19 mouse cellular contexts compared by ENCODE assay signal in genomic region chr2:172607710-172608109, GRCm38 (mm10). TPM values are rescaled to one million over a fixed set of nuclear protein-coding genes. Genes with fewer than 3 reads are reported as not detected.
DNase-seq lines count a peak whose midpoint lies in the region; ATAC-seq and TF ChIP-seq lines count a peak whose summit lies in the region.
"Had no signal": no experiment of that assay in that cellular context is flagged by ENCODE, and none has a peak within 500 bp of the region (broad histone marks: within the 10 kb centered on the region; RNA-seq: fewer than 3 reads in every experiment).

No protein-coding gene starts in this region.

- no peak overlapping the region for H3K9ac ChIP-seq in midbrain, postnatal 0 days (replicated peaks; ENCODE audit: low read length, poor library complexity, severe bottlenecking)
- H3K9ac ChIP-seq in ES-Bruce4 (ENCODE audit: low read depth, poor library complexity, severe bottlenecking), result no peak overlapping the region
- H3K9ac ChIP-seq: embryonic facial prominence, embryonic 12.5 days; neural tube, embryonic 13.5 days had no signal

- H3K27me3 ChIP-seq in midbrain, embryonic 10.5 days (ENCODE audit: low read depth, poor library complexity, severe bottlenecking), result peaks cover 6% of the 10 kb centered on the region
- H3K27me3 ChIP-seq in midbrain, postnatal 0 days (ENCODE audit: insufficient read depth, low read length), result peaks cover 4% of the 10 kb centered on the region; the same call in 1 of the 2 replicates
- no peaks in the 10 kb centered on the region for H3K27me3 ChIP-seq in ES-Bruce4 (ENCODE audit: control insufficient read depth, insufficient read depth, low read length, poor library complexity, severe bottlenecking)
- H3K27me3 ChIP-seq: embryonic facial prominence, embryonic 12.5 days had no signal

- TF ChIP-seq POLR2A in ES-Bruce4 (IDR thresholded peaks at IDR 0.05; ENCODE audit: insufficient read depth, low read length), result peak; percentile 10

- 77% methylated on average over 11 of the region's 11 CpGs for WGBS in midbrain, embryonic 10.5 days
- WGBS in midbrain, postnatal 0 days, result 83% methylated on average over 11 of the region's 11 CpGs

- no peak overlapping the region for H3K4me2 ChIP-seq in midbrain, postnatal 0 days (ENCODE audit: low read depth, low read length, poor library complexity, severe bottlenecking)
- H3K4me2 ChIP-seq: embryonic facial prominence, embryonic 12.5 days; neural tube, embryonic 13.5 days had no signal

- no peak for TF ChIP-seq EP300 in ES-Bruce4 (IDR thresholded peaks at IDR 0.05; ENCODE audit: insufficient read depth, low read depth, low read length)

- H3K9me3 ChIP-seq in midbrain, embryonic 10.5 days (replicated peaks), result no peaks in the 10 kb centered on the region
- no peaks in the 10 kb centered on the region for H3K9me3 ChIP-seq in midbrain, postnatal 0 days (ENCODE audit: low read length)
- no peaks in the 10 kb centered on the region for H3K9me3 ChIP-seq in ES-Bruce4 (replicated peaks; ENCODE audit: control insufficient read depth, insufficient read depth, low read length, poor library complexity, severe bottlenecking)
- H3K9me3 ChIP-seq: embryonic facial prominence, embryonic 12.5 days; neural tube, embryonic 13.5 days had no signal

- DNase-seq in heart, adult 11 months, result peak; percentile 78
- no peak for DNase-seq in heart, postnatal 4 days
- no peak for DNase-seq in midbrain, embryonic 10.5 days (ENCODE audit: low spot score)
- no peak for DNase-seq in midbrain, postnatal 0 days (ENCODE audit: low spot score)
- DNase-seq in induced T-regulatory cell, adult 2 months (ENCODE audit: low read depth), result peak; percentile 1
- no peak for DNase-seq in frontal cortex, postnatal 14 days (ENCODE audit: low spot score in 2 of 2)
- DNase-seq: cerebellum, adult 9-11 months; heart, postnatal 10 days; kidney, postnatal 4 days; layer of hippocampus, postnatal 36 days; thymus, adult 18-20 months had no signal

- H3K36me3 ChIP-seq in midbrain, embryonic 10.5 days, result no peaks in the 10 kb centered on the region
- no peaks in the 10 kb centered on the region for H3K36me3 ChIP-seq in midbrain, postnatal 0 days (ENCODE audit: insufficient read depth, low read length)
- no peaks in the 10 kb centered on the region for H3K36me3 ChIP-seq in ES-Bruce4 (ENCODE audit: control insufficient read depth, insufficient read depth, low read length, poor library complexity, severe bottlenecking)
- H3K36me3 ChIP-seq: embryonic facial prominence, embryonic 12.5 days; neural tube, embryonic 13.5 days had no signal

- peaks cover 3% of the 10 kb centered on the region; the same call in 1 of the 2 replicates for H3K4me1 ChIP-seq in midbrain, embryonic 10.5 days
- H3K4me1 ChIP-seq in midbrain, postnatal 0 days (ENCODE audit: insufficient read depth, low read length), result no peaks in the 10 kb centered on the region
- H3K4me1 ChIP-seq in ES-Bruce4 (ENCODE audit: control insufficient read depth, insufficient read depth, low read length), result no peaks in the 10 kb centered on the region
- H3K4me1 ChIP-seq: neural tube, embryonic 13.5 days had no signal

- no peak for TF ChIP-seq CTCF in midbrain, postnatal 0 days (IDR thresholded peaks at IDR 0.05)
- TF ChIP-seq CTCF in ES-Bruce4 (IDR thresholded peaks at IDR 0.05; ENCODE audit: low read depth, low read length), result no peak

- no peak overlapping the region for H3K4me3 ChIP-seq in midbrain, embryonic 10.5 days
- H3K4me3 ChIP-seq in midbrain, postnatal 0 days (ENCODE audit: low read depth, low read length), result no peak overlapping the region
- no peak overlapping the region for H3K4me3 ChIP-seq in ES-Bruce4 (ENCODE audit: low read depth, low read length)
- H3K4me3 ChIP-seq: embryonic facial prominence, embryonic 12.5 days; neural tube, embryonic 13.5 days had no signal

- no peak for ATAC-seq in midbrain, postnatal 0 days (ENCODE audit: low FRiP score)
- ATAC-seq: activated CD4-positive, CD25-positive, alpha-beta regulatory T cell, adult 4 months; hindbrain, embryonic 16.5 days had no signal

- H3K27ac ChIP-seq in midbrain, embryonic 10.5 days (replicated peaks), result 0 out of 2 replicates have a peak overlapping the region, but pooled peaks have one; percentile 6
- H3K27ac ChIP-seq in midbrain, postnatal 0 days (ENCODE audit: low read depth, low read length), result no peak overlapping the region
- no peak overlapping the region for H3K27ac ChIP-seq in ES-Bruce4 (ENCODE audit: insufficient read depth, low read length)
- H3K27ac ChIP-seq: embryonic facial prominence, embryonic 12.5 days; neural tube, embryonic 13.5 days had no signal

RNA-seq across cellular contexts. Expression of gene Tfap2c, which starts 58.3 kb away (rescaled TPM):
- not detected for total RNA-seq in heart, postnatal 4 days (2021)
- polyA plus RNA-seq in midbrain, embryonic 10.5 days (2016; fragmentation: Nextera tagmentation; extraction: Ambion mirVana), result 4.4 and 6.3 TPM in 2 replicates
- total RNA-seq in midbrain, postnatal 0 days (2014; rRNA removed), result 0.24 TPM in 1 of 2 replicates, not detected in the other
- polyA plus RNA-seq in midbrain, postnatal 0 days (2015; fragmentation: Nextera tagmentation; extraction: Ambion mirVana), result not detected in 2 replicates
- 107 TPM in 2 replicates for polyA plus RNA-seq in ES-Bruce4 (2011; ENCODE audit: insufficient read depth, insufficient read length, low read depth, missing spikeins)
- total RNA-seq: granulocyte monocyte progenitor cell, adult 5-6 weeks; heart, postnatal 10 days had no signal
- polyA plus RNA-seq: activated CD4-positive, CD25-positive, alpha-beta regulatory T cell, adult 4 months; liver, embryonic 16.5 days; spleen, adult 2 months had no signal

Comparison
In these comparisons a context has a peak if more than half of its experiments do, and no peak if none do; other contexts are left out.
1. DNase-seq: peak in heart, adult 11 months (single experiment) and induced T-regulatory cell, adult 2 months (single experiment); none in heart, postnatal 4 days (single experiment), midbrain, embryonic 10.5 days (single experiment), midbrain, postnatal 0 days (single experiment) and frontal cortex, postnatal 14 days (0 of 2).
2. RNA of gene Tfap2c, which starts 58.3 kb away (polyA plus RNA-seq): 107 TPM in ES-Bruce4; 4.4 to 6.3 TPM in midbrain, embryonic 10.5 days and not detected in midbrain, postnatal 0 days; every median in the first group is over 10 times any median in the second.